Mouse (Mus musculus) frontal cortex, postnatal 36 days (tissue): ENCODE results near the gene Rbbp5.
A peak's percentile ranks its signal among the peaks of the same experiment; 100 is the strongest.
"Not testable (repeated sequence)": the region's sequence is repeated elsewhere in the genome, so short reads cannot be mapped to it uniquely, and the experiment has no call there.

Experiments used
- DNase-seq, 2 experiments: peaks; one replicate each; pipeline ENCODE4 v3.0.0; 2022; ENCODE audit warnings: low spot score in 2 of 2

The Rbbp5 gene

GRCm38 (mm10) chr1:132476928-132477691 lies at the start of gene Rbbp5:
Gene Rbbp5, plus strand, starts transcription at chr1:132477365.
- peak; percentile 86 to 90 for DNase-seq

- DNase-seq, result peak in 1 of 2 experiments; percentile 36
These were observed 46.3 kb upstream of the Rbbp5 start for GRCm38 (mm10) chr1:132430818-132431217.

- DNase-seq, result peak; percentile 41 to 42
These were observed 45.4 kb upstream of the Rbbp5 start for GRCm38 (mm10) chr1:132431716-132432115.

GRCm38 (mm10) chr1:132433349-132433748 lies 43.8 kb upstream of the Rbbp5 start:
- DNase-seq, result no peak

GRCm38 (mm10) chr1:132434032-132434431 lies 43.1 kb upstream of the Rbbp5 start:
- DNase-seq, result no peak

- no peak for DNase-seq
These were observed 40.7 kb upstream of the Rbbp5 start for GRCm38 (mm10) chr1:132436320-132436958.

GRCm38 (mm10) chr1:132436960-132437359 lies 40.2 kb upstream of the Rbbp5 start:
- no peak for DNase-seq

GRCm38 (mm10) chr1:132437389-132437788 lies 39.8 kb upstream of the Rbbp5 start:
- DNase-seq, result no peak

GRCm38 (mm10) chr1:132440896-132441435 lies 36.2 kb upstream of the Rbbp5 start:
- DNase-seq, result no peak

GRCm38 (mm10) chr1:132449742-132450141 lies 27.4 kb upstream of the Rbbp5 start:
- no peak for DNase-seq

GRCm38 (mm10) chr1:132464651-132465050 lies 12.5 kb upstream of the Rbbp5 start:
- no peak for DNase-seq

- no peak for DNase-seq
These were observed 8.2 kb upstream of the Rbbp5 start for GRCm38 (mm10) chr1:132468926-132469325.

GRCm38 (mm10) chr1:132469519-132469918 lies 7.6 kb upstream of the Rbbp5 start:
- no peak for DNase-seq

GRCm38 (mm10) chr1:132470031-132470430 lies 7.1 kb upstream of the Rbbp5 start:
- DNase-seq, result not testable (repeated sequence)

- DNase-seq, result no peak
These were observed 6.1 kb upstream of the Rbbp5 start for GRCm38 (mm10) chr1:132471032-132471431.

GRCm38 (mm10) chr1:132471499-132471898 lies 5.7 kb upstream of the Rbbp5 start:
- DNase-seq, result no peak

GRCm38 (mm10) chr1:132472537-132472936 lies 4.6 kb upstream of the Rbbp5 start:
- no peak for DNase-seq

- no peak for DNase-seq
These were observed 2.7 kb upstream of the Rbbp5 start for GRCm38 (mm10) chr1:132474496-132474895.

GRCm38 (mm10) chr1:132476575-132476927 lies 614 bp upstream of the Rbbp5 start:
- peak in 1 of 2 experiments; percentile 14 for DNase-seq

GRCm38 (mm10) chr1:132479438-132479837 lies 2.3 kb downstream of the Rbbp5 start:
- DNase-seq, result no peak

GRCm38 (mm10) chr1:132481619-132482018 lies 4.5 kb downstream of the Rbbp5 start:
- no peak for DNase-seq

- DNase-seq, result no peak
These were observed 6.1 kb downstream of the Rbbp5 start for GRCm38 (mm10) chr1:132483234-132483633.

- no peak for DNase-seq
These were observed 6.6 kb downstream of the Rbbp5 start for GRCm38 (mm10) chr1:132483759-132484158.
